Mouse (Mus musculus): ENCODE data around the gene Brinp2. TPM values are rescaled to one million over a fixed set of nuclear protein-coding genes. Genes with fewer than 3 reads are reported as not detected.

Gene Brinp2
- total RNA-seq, 1 experiment = 1.0 TPM

DNA sequence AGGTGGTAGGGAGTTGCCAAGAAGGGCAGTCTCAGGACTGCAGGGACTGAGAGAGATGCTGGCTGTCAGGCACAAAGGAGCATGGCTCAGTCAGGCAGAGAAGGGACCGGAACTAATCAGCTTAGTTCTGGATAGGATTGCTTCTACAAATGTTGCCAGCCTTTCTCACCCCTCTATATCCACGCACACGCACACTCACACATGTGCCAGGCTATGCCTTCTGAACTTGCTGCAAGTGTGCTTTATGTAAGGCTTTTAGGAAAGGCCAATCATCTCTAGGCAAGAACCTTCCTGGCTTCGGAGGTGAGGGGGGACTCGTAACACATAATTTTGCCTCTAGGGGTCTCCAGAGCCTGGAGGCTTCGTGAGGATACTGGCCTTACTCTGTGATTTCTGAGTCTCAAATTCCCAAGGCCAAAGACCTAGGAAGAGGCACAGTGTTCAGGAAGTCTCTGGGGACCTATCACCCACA lies 12.8 kb downstream of the Brinp2 start:
- no peak overlapping the region for H3K9ac ChIP-seq (ENCODE audit: insufficient read depth, low read depth, low read length, poor library complexity, severe bottlenecking)
- no peak overlapping the region for H3K4me3 ChIP-seq (ENCODE audit: insufficient read depth in 1 of 2, low read depth in 1 of 2, low read length in 2 of 2, poor library complexity in 1 of 2, severe bottlenecking in 1 of 2)
- H3K9me3 ChIP-seq (ENCODE audit: control insufficient read depth, insufficient read depth, low read depth, low read length) = no peaks in the 10 kb centered on the region
- TF ChIP-seq ZC3H11A (IDR thresholded peaks at IDR 0.05; ENCODE audit: borderline replicate concordance, low read depth, low read length) = no peak
- no peak for TF ChIP-seq MAFK (IDR thresholded peaks at IDR 0.05; ENCODE audit: insufficient read depth, low read depth, low read length)
- TF ChIP-seq ZNF384 (IDR thresholded peaks at IDR 0.05; ENCODE audit: low read depth, low read length) = no peak
- TF ChIP-seq HCFC1 (IDR thresholded peaks at IDR 0.05; ENCODE audit: borderline replicate concordance, insufficient read depth, low read length) = no peak
- TF ChIP-seq CHD2 (IDR thresholded peaks at IDR 0.05; ENCODE audit: low read depth, low read length) = no peak
- no peak overlapping the region for H3K27ac ChIP-seq (ENCODE audit: insufficient read depth, low read depth, low read length, poor library complexity, severe bottlenecking)
- in situ Hi-C loops (cut with MboI; ENCODE audit: low sequenced_read_pairs in 2 of 2, unreplicated experiment in 2 of 2) = no loop called here
- H3K36me3 ChIP-seq (ENCODE audit: control insufficient read depth, insufficient read depth, low read length, poor library complexity, severe bottlenecking) = no peaks in the 10 kb centered on the region
- no peaks in the 10 kb centered on the region for H3K4me1 ChIP-seq (ENCODE audit: control insufficient read depth in 2 of 2, insufficient read depth in 2 of 2, low read length in 2 of 2, poor library complexity in 1 of 2)
- DNase-seq (ENCODE audit: low read depth, low spot score) = no peak

DNA sequence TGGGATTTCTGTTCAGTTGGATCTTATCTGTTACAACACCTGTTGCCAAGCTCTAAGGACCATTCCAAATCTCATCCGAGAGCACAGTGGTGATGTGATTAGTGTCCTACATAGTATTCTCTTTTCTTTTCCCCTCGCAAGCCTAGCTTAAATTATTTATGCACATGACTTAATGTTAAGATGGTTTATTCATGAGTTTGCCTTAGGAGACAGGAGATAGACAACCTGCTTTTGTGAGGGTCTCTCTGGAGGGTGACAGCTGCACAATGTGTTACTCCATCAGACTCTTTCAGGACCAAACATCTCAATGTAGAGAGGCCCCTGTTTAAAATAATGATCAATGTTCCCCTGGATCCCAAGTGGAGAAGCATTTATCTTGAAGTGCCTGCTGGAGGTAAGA lies 27.3 kb downstream of the Brinp2 start:
- Histone ChIP-seq H3K4me1 (ENCODE audit: control insufficient read depth in 2 of 2, insufficient read depth in 2 of 2, low read length in 2 of 2, poor library complexity in 1 of 2) (no peaks in the 10 kb centered on the region), H3K27ac (ENCODE audit: insufficient read depth, low read depth, low read length, poor library complexity, severe bottlenecking) (no peak overlapping the region), H3K9ac (ENCODE audit: insufficient read depth, low read depth, low read length, poor library complexity, severe bottlenecking) (no peak overlapping the region), H3K36me3 (ENCODE audit: control insufficient read depth, insufficient read depth, low read length, poor library complexity, severe bottlenecking) (no peaks in the 10 kb centered on the region), H3K4me3 (ENCODE audit: insufficient read depth in 1 of 2, low read depth in 1 of 2, low read length in 2 of 2, poor library complexity in 1 of 2, severe bottlenecking in 1 of 2) (no peak overlapping the region), H3K9me3 (ENCODE audit: control insufficient read depth, insufficient read depth, low read depth, low read length) (no peaks in the 10 kb centered on the region)
- no peak for TF ChIP-seq MAFK (IDR thresholded peaks at IDR 0.05; ENCODE audit: insufficient read depth, low read depth, low read length)
- TF ChIP-seq ZNF384 (IDR thresholded peaks at IDR 0.05; ENCODE audit: low read depth, low read length) = no peak
- TF ChIP-seq ZC3H11A (IDR thresholded peaks at IDR 0.05; ENCODE audit: borderline replicate concordance, low read depth, low read length) = no peak
- no peak for TF ChIP-seq CHD2 (IDR thresholded peaks at IDR 0.05; ENCODE audit: low read depth, low read length)
- TF ChIP-seq HCFC1 (IDR thresholded peaks at IDR 0.05; ENCODE audit: borderline replicate concordance, insufficient read depth, low read length) = no peak
- no peak for DNase-seq (ENCODE audit: low read depth, low spot score)
- in situ Hi-C loops (cut with MboI; ENCODE audit: low sequenced_read_pairs in 2 of 2, unreplicated experiment in 2 of 2) = no loop called here

DNA sequence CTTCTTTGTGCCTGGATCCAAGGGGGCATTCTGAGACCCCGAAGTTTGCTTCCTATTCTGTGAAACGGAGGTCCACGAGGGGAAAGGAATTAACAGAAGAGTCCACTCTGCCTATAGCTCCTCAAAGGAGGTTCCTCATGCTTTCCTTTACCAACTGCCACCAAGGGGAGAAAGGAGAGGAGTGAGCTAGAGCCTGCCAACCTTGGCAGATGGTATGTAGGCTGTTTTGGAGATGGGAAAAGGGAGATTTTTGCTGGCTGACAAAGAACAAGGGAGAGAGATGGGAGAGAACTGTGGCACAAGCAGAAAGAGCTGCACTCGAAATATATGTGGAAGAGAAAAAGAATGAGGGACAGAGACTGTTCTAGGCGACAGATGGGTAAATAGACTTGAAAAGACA lies 28.0 kb downstream of the Brinp2 start:
- Histone ChIP-seq H3K4me1 (ENCODE audit: control insufficient read depth in 2 of 2, insufficient read depth in 2 of 2, low read length in 2 of 2, poor library complexity in 1 of 2) (no peaks in the 10 kb centered on the region), H3K27ac (ENCODE audit: insufficient read depth, low read depth, low read length, poor library complexity, severe bottlenecking) (no peak overlapping the region), H3K9me3 (ENCODE audit: control insufficient read depth, insufficient read depth, low read depth, low read length) (no peaks in the 10 kb centered on the region), H3K4me3 (ENCODE audit: insufficient read depth in 1 of 2, low read depth in 1 of 2, low read length in 2 of 2, poor library complexity in 1 of 2, severe bottlenecking in 1 of 2) (no peak overlapping the region), H3K36me3 (ENCODE audit: control insufficient read depth, insufficient read depth, low read length, poor library complexity, severe bottlenecking) (no peaks in the 10 kb centered on the region), H3K9ac (ENCODE audit: insufficient read depth, low read depth, low read length, poor library complexity, severe bottlenecking) (no peak overlapping the region)
- in situ Hi-C loops (cut with MboI; ENCODE audit: low sequenced_read_pairs in 2 of 2, unreplicated experiment in 2 of 2) = no loop called here
- TF ChIP-seq HCFC1 (IDR thresholded peaks at IDR 0.05; ENCODE audit: borderline replicate concordance, insufficient read depth, low read length) (no peak), ZC3H11A (IDR thresholded peaks at IDR 0.05; ENCODE audit: borderline replicate concordance, low read depth, low read length) (no peak), ZNF384 (IDR thresholded peaks at IDR 0.05; ENCODE audit: low read depth, low read length) (no peak), CHD2 (IDR thresholded peaks at IDR 0.05; ENCODE audit: low read depth, low read length) (no peak), MAFK (IDR thresholded peaks at IDR 0.05; ENCODE audit: insufficient read depth, low read depth, low read length) (no peak)
- DNase-seq (ENCODE audit: low read depth, low spot score) = no peak

DNA sequence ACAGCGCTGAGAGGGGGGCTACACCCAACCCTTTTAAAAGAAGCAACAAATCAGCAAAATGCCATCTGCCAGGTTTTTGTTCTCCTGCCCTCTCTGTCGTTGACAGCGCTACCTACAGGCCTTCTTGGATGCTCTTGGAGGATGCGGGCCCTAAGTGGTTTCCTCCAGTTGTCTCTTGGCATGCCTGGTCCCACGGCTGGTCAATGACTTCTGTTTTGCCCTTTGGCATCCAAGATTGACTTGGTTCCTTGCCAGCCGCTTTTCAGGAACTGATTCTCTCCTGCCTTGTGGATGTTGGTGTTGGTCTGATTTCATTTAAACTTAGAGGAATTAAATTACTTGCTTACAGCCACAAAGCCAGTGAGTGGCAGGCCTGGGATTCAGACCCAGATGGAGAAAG lies 32.8 kb downstream of the Brinp2 start:
- Histone ChIP-seq H3K9ac (ENCODE audit: insufficient read depth, low read depth, low read length, poor library complexity, severe bottlenecking) (no peak overlapping the region), H3K4me3 (ENCODE audit: insufficient read depth in 1 of 2, low read depth in 1 of 2, low read length in 2 of 2, poor library complexity in 1 of 2, severe bottlenecking in 1 of 2) (no peak overlapping the region), H3K27ac (ENCODE audit: insufficient read depth, low read depth, low read length, poor library complexity, severe bottlenecking) (no peak overlapping the region), H3K4me1 (ENCODE audit: control insufficient read depth in 2 of 2, insufficient read depth in 2 of 2, low read length in 2 of 2, poor library complexity in 1 of 2) (no peaks in the 10 kb centered on the region), H3K36me3 (ENCODE audit: control insufficient read depth, insufficient read depth, low read length, poor library complexity, severe bottlenecking) (no peaks in the 10 kb centered on the region), H3K9me3 (ENCODE audit: control insufficient read depth, insufficient read depth, low read depth, low read length) (no peaks in the 10 kb centered on the region)
- no peak for TF ChIP-seq MAFK (IDR thresholded peaks at IDR 0.05; ENCODE audit: insufficient read depth, low read depth, low read length)
- TF ChIP-seq ZNF384 (IDR thresholded peaks at IDR 0.05; ENCODE audit: low read depth, low read length) = no peak
- DNase-seq (ENCODE audit: low read depth, low spot score) = no peak
- in situ Hi-C loops (cut with MboI; ENCODE audit: low sequenced_read_pairs in 2 of 2, unreplicated experiment in 2 of 2) = no loop called here

Measured in ES-E14 (cell line).